Mouse (Mus musculus) embryonic facial prominence, embryonic 12.5 days (tissue): ENCODE measurements around the gene Ilkap. TPM values are rescaled to one million over a fixed set of nuclear protein-coding genes. Genes with fewer than 3 reads are reported as not detected.
A peak's percentile ranks its signal among the peaks of the same experiment; 100 is the strongest.

ENCODE experiments used
- ATAC-seq: fragments of 200-750 bp; cut with Nextera tagmentation; 2 replicates; pipeline ENCODE4 v1.8.0; 2017; ENCODE audit not compliant: insufficient number of reproducible peaks, insufficient read depth, low FRiP score, low TSS enrichment
- H3K27ac ChIP-seq: fragments of 300-500 bp; sonication (generic); 2 replicates; pipeline ENCODE4 v1.5.1; 2016; ENCODE audit warnings: mild to moderate bottlenecking
- H3K27me3 ChIP-seq: fragments of 300-500 bp; sonication (generic); 2 replicates; pipeline ENCODE4 v1.6.1; 2016; ENCODE audit warnings: mild to moderate bottlenecking, moderate library complexity
- H3K36me3 ChIP-seq: fragments of 300-500 bp; sonication (generic); 2 replicates; pipeline ENCODE4 v1.6.1; 2016; ENCODE audit warnings: mild to moderate bottlenecking
- H3K4me1 ChIP-seq: fragments of 300-500 bp; sonication (generic); 2 replicates; pipeline ENCODE4 v1.6.1; 2016
- H3K4me2 ChIP-seq: fragments of 300-500 bp; sonication (generic); replicated peaks from 2 replicates; pipeline ENCODE4 v1.6.1; 2016; ENCODE audit warnings: mild to moderate bottlenecking, moderate library complexity
- H3K4me3 ChIP-seq: fragments of 300-500 bp; sonication (generic); 2 replicates; pipeline ENCODE4 v1.5.1; 2016; ENCODE audit warnings: mild to moderate bottlenecking
- H3K9ac ChIP-seq: fragments of 300-500 bp; sonication (generic); 2 replicates; pipeline ENCODE4 v1.6.1; 2016; ENCODE audit warnings: mild to moderate bottlenecking, moderate library complexity
- H3K9me3 ChIP-seq: fragments of 300-500 bp; sonication (generic); 2 replicates; pipeline ENCODE4 v1.6.1; 2016; ENCODE audit warnings: mild to moderate bottlenecking, moderate library complexity
- WGBS: fragments of 180-500 bp; shearing (Covaris S2); methylation state at CpG from one replicate; pipeline ENCODE4 v1.1.7; 2016; 5-methylcytosine and 5-hydroxymethylcytosine counted together
- polyA plus RNA-seq: library from polyadenylated mRNA; unstranded; fragments of >200 nt; fragmentation: Nextera tagmentation; extraction: Ambion mirVana; gene quantifications from 2 replicates; pipeline ENCODE4 v1.2.1, GENCODE M21; 2016

The Ilkap gene
- polyA plus RNA-seq = 171 and 174 TPM in 2 replicates

GRCm38 (mm10) chr1:91398260-91399062, at the start of gene Ilkap:
Ilkap (minus strand) TSS chr1:91398815.
- whole genome bisulfite sequencing = under 1% methylated on average over 87 of the region's 91 CpGs
- Histone ChIP-seq H3K36me3 (peaks cover 12% of the 10 kb centered on the region; the same call in 1 of the 2 replicates), H3K27me3 (no peaks in the 10 kb centered on the region), H3K27ac (peak within 1 kb of the TSS; percentile 90), H3K4me2 (peak within 1 kb of the TSS; percentile 94), H3K9me3 (no peaks in the 10 kb centered on the region), H3K9ac (peak within 1 kb of the TSS; percentile 94), H3K4me3 (peak within 1 kb of the TSS; percentile 92), H3K4me1 (peaks cover 15% of the 10 kb centered on the region)
- ATAC-seq = peak; percentile 92

- Histone ChIP-seq H3K36me3 (0 out of 2 replicates have a peak, but pooled peaks cover 4% of the 10 kb centered on the region), H3K4me2 (no peak overlapping the region)
- WGBS = 85% methylated on average over 4 of the region's 4 CpGs
These were observed 47.9 kb upstream of the Ilkap start for GRCm38 (mm10) chr1:91446511-91446910.

GRCm38 (mm10) chr1:91446060-91446459, 47.4 kb upstream of the Ilkap start:
- Histone ChIP-seq H3K9ac (no peak overlapping the region), H3K27me3 (no peaks in the 10 kb centered on the region), H3K4me3 (no peak overlapping the region), H3K4me1 (no peaks in the 10 kb centered on the region), H3K27ac (no peak overlapping the region), H3K9me3 (0 out of 2 replicates have a peak, but pooled peaks cover 6% of the 10 kb centered on the region), H3K36me3 (0 out of 2 replicates have a peak, but pooled peaks cover 4% of the 10 kb centered on the region), H3K4me2 (no peak overlapping the region)
- 80% methylated on average over 8 of the region's 8 CpGs for WGBS
- no peak for ATAC-seq

More at GRCm38 (mm10) chr1:91446511-91446910, 47.9 kb upstream of the Ilkap start:
- 0 out of 2 replicates have a peak, but pooled peaks cover 6% of the 10 kb centered on the region for H3K9me3 ChIP-seq
- no peaks in the 10 kb centered on the region for H3K4me1 ChIP-seq
- no peaks in the 10 kb centered on the region for H3K27me3 ChIP-seq
- H3K27ac ChIP-seq = no peak overlapping the region
- no peak overlapping the region for H3K9ac ChIP-seq
- ATAC-seq = no peak
- no peak overlapping the region for H3K4me3 ChIP-seq

- WGBS = 87% methylated on average over 17 of the region's 17 CpGs
- no peak for ATAC-seq
- Histone ChIP-seq H3K27ac (no peak overlapping the region), H3K4me3 (no peak overlapping the region), H3K9ac (no peak overlapping the region), H3K27me3 (no peaks in the 10 kb centered on the region), H3K36me3 (0 out of 2 replicates have a peak, but pooled peaks cover 4% of the 10 kb centered on the region), H3K4me2 (no peak overlapping the region), H3K9me3 (0 out of 2 replicates have a peak, but pooled peaks cover 6% of the 10 kb centered on the region), H3K4me1 (no peaks in the 10 kb centered on the region)
These were observed 46.5 kb upstream of the Ilkap start for GRCm38 (mm10) chr1:91444841-91445830.

GRCm38 (mm10) chr1:91442350-91442990, 43.9 kb upstream of the Ilkap start:
- H3K9ac ChIP-seq = no peak overlapping the region
- no peak overlapping the region for H3K27ac ChIP-seq
- H3K4me1 ChIP-seq = no peaks in the 10 kb centered on the region
- no peak for ATAC-seq
- 0 out of 2 replicates have a peak, but pooled peaks cover 3% of the 10 kb centered on the region for H3K9me3 ChIP-seq
- WGBS = 79% methylated on average over 7 of the region's 7 CpGs
- H3K4me3 ChIP-seq = no peak overlapping the region
- no peaks in the 10 kb centered on the region for H3K27me3 ChIP-seq
- no peak overlapping the region for H3K4me2 ChIP-seq
- H3K36me3 ChIP-seq = no peaks in the 10 kb centered on the region

- WGBS = 94% methylated on average over 3 of the region's 3 CpGs
- H3K4me2 ChIP-seq = no peak overlapping the region
- no peak overlapping the region for H3K27ac ChIP-seq
- no peaks in the 10 kb centered on the region for H3K9me3 ChIP-seq
- H3K27me3 ChIP-seq = no peaks in the 10 kb centered on the region
- no peak for ATAC-seq
- no peak overlapping the region for H3K9ac ChIP-seq
- no peaks in the 10 kb centered on the region for H3K36me3 ChIP-seq
- peaks cover under 1% of the 10 kb centered on the region; the same call in 1 of the 2 replicates for H3K4me1 ChIP-seq
- no peak overlapping the region for H3K4me3 ChIP-seq
These were observed 43.2 kb upstream of the Ilkap start for GRCm38 (mm10) chr1:91441855-91442254.

- 87% methylated on average over 8 of the region's 8 CpGs for WGBS
- no peak overlapping the region for H3K9ac ChIP-seq
- no peaks in the 10 kb centered on the region for H3K9me3 ChIP-seq
- no peak for ATAC-seq
- no peak overlapping the region for H3K4me3 ChIP-seq
- H3K27ac ChIP-seq = no peak overlapping the region
- no peak overlapping the region for H3K4me2 ChIP-seq
- no peaks in the 10 kb centered on the region; the same call in 1 of the 2 replicates for H3K36me3 ChIP-seq
- no peaks in the 10 kb centered on the region for H3K27me3 ChIP-seq
- H3K4me1 ChIP-seq = peaks cover 13% of the 10 kb centered on the region
These were observed 41.2 kb upstream of the Ilkap start for GRCm38 (mm10) chr1:91439776-91440175.

GRCm38 (mm10) chr1:91437573-91437972, 39.0 kb upstream of the Ilkap start:
- WGBS = 90% methylated on average over 7 of the region's 7 CpGs
- Histone ChIP-seq H3K4me1 (peaks cover 13% of the 10 kb centered on the region), H3K27me3 (no peaks in the 10 kb centered on the region), H3K9ac (no peak overlapping the region), H3K9me3 (no peaks in the 10 kb centered on the region), H3K36me3 (no peaks in the 10 kb centered on the region; the same call in 1 of the 2 replicates), H3K27ac (no peak overlapping the region), H3K4me3 (no peak overlapping the region), H3K4me2 (no peak overlapping the region)
- ATAC-seq = no peak

- no peaks in the 10 kb centered on the region; the same call in 1 of the 2 replicates for H3K36me3 ChIP-seq
- no peaks in the 10 kb centered on the region for H3K9me3 ChIP-seq
- H3K27me3 ChIP-seq = no peaks in the 10 kb centered on the region
- no peak for ATAC-seq
- WGBS = 81% methylated on average over 3 of the region's 3 CpGs
- H3K4me1 ChIP-seq = peaks cover 13% of the 10 kb centered on the region
- no peak overlapping the region for H3K4me3 ChIP-seq
- H3K27ac ChIP-seq = peak overlapping the region; percentile 1; the same call in 1 of the 2 replicates
- H3K4me2 ChIP-seq = no peak overlapping the region
- no peak overlapping the region for H3K9ac ChIP-seq
These were observed 38.4 kb upstream of the Ilkap start for GRCm38 (mm10) chr1:91437083-91437400.

GRCm38 (mm10) chr1:91436380-91437082, 37.9 kb upstream of the Ilkap start:
- ATAC-seq = no peak
- H3K4me3 ChIP-seq = no peak overlapping the region
- no peaks in the 10 kb centered on the region for H3K9me3 ChIP-seq
- peaks cover 13% of the 10 kb centered on the region for H3K4me1 ChIP-seq
- H3K9ac ChIP-seq = no peak overlapping the region
- no peak overlapping the region for H3K4me2 ChIP-seq
- H3K27me3 ChIP-seq = no peaks in the 10 kb centered on the region
- H3K27ac ChIP-seq = peak overlapping the region; percentile 1; the same call in 1 of the 2 replicates
- no peaks in the 10 kb centered on the region; the same call in 1 of the 2 replicates for H3K36me3 ChIP-seq
- WGBS = 71% methylated on average over 6 of the region's 6 CpGs
